Comparison of ENCODE assay signal across 10 mouse cellular contexts in genomic region chr14:59390181-59390580, GRCm38 (mm10). TPM values are rescaled to one million over a fixed set of nuclear protein-coding genes. Genes with fewer than 3 reads are reported as not detected.
A peak's percentile ranks its signal among the peaks of the same experiment; 100 is the strongest.
DNase-seq lines count a peak whose midpoint lies in the region; ATAC-seq and TF ChIP-seq lines count a peak whose summit lies in the region.
"Not testable (repeated sequence)": the region's sequence is repeated elsewhere in the genome, so short reads cannot be mapped to it uniquely, and the experiment has no call there.
"Had no signal": no experiment of that assay in that cellular context is flagged by ENCODE, and none has a peak within 500 bp of the region (broad histone marks: within the 10 kb centered on the region; RNA-seq: fewer than 3 reads in every experiment).

No protein-coding gene starts in this region.

- not testable (repeated sequence) for H3K4me3 ChIP-seq in liver, embryonic 14.5 days (ENCODE audit: insufficient read depth in 1 of 2, low read depth in 2 of 2, low read length in 2 of 2)

- H3K9me3 ChIP-seq in liver, embryonic 14.5 days (ENCODE audit: control insufficient read depth, low read length) = not testable (repeated sequence)

- not testable (repeated sequence) for H3K27ac ChIP-seq in liver, embryonic 14.5 days

- not testable (repeated sequence) for TF ChIP-seq EP300 in liver, embryonic 14.5 days (IDR thresholded peaks at IDR 0.05; ENCODE audit: low read depth)

- TF ChIP-seq CTCF in liver, embryonic 14.5 days (IDR thresholded peaks at IDR 0.05; ENCODE audit: low read depth) = peak; percentile 38; the same call in 1 of the 2 replicates

- H3K27me3 ChIP-seq in liver, embryonic 14.5 days (ENCODE audit: control insufficient read depth, insufficient read depth, low read length) = not testable (repeated sequence)

- ATAC-seq in liver, embryonic 14.5 days (ENCODE audit: insufficient read depth) = not testable (repeated sequence)
- peak; percentile 35; the same call in 1 of the 2 replicates for ATAC-seq in monocyte, adult 5-6 weeks (replicated peaks; ENCODE audit: insufficient number of reproducible peaks, low FRiP score, low TSS enrichment, poor library complexity, severe bottlenecking)

- not testable (repeated sequence) for H3K9ac ChIP-seq in liver, embryonic 14.5 days (replicated peaks)

- H3K4me2 ChIP-seq in liver, embryonic 14.5 days (ENCODE audit: low read depth) = not testable (repeated sequence)

- H3K36me3 ChIP-seq in liver, embryonic 14.5 days (replicated peaks; ENCODE audit: control insufficient read depth, insufficient read depth, low read depth) = not testable (repeated sequence)

- WGBS in liver, embryonic 14.5 days (ENCODE audit: insufficient replicate concordance) = 70% methylated on average over 4 of the region's 4 CpGs

- peak; percentile 7 for DNase-seq in adrenal gland, postnatal 14 days
- DNase-seq in frontal cortex, adult 2 months (ENCODE audit: extremely low spot score in 1 of 2, low spot score in 1 of 2) = peak; percentile 22 to 60
- DNase-seq in heart, postnatal 10 days = peak; percentile 43 to 59
- peak; percentile 50 for DNase-seq in kidney, adult 9 months
- peak; percentile 32 for DNase-seq in layer of hippocampus, adult 9-11 months
- not testable (repeated sequence) for DNase-seq in liver, embryonic 14.5 days (ENCODE audit: low read depth in 3 of 3, low spot score in 3 of 3)
- peak; percentile 29 for DNase-seq in urinary bladder, postnatal 14 days (ENCODE audit: low spot score)

- H3K4me1 ChIP-seq in liver, embryonic 14.5 days (replicated peaks; ENCODE audit: control insufficient read depth in 2 of 2, insufficient read depth in 2 of 2, low read length in 1 of 2) = not testable (repeated sequence)

- intact Hi-C loops in heart, postnatal 10 days (cut with DNase I) = not testable (repeated sequence)

RNA-seq across cellular contexts. Expression of gene Phf11c, which starts 5.0 kb away (rescaled TPM):
- total RNA-seq in adrenal gland, postnatal 14 days (2021) = 0.96 and 1.3 TPM in 2 replicates
- polyA plus RNA-seq in frontal cortex, adult 2 months (2012; rRNA removed) = 0.56 and 0.76 TPM in 2 replicates
- 1 to 10 TPM; 1.0 to 1.2 TPM for total RNA-seq in heart, postnatal 10 days (2021)
- polyA plus RNA-seq in liver, embryonic 14.5 days (2012; rRNA removed) = 0.60 and 0.78 TPM in 2 replicates
- polyA plus RNA-seq in liver, embryonic 14.5 days (2014; fragmentation: Nextera tagmentation; extraction: Ambion mirVana) = 0.29 and 0.51 TPM in 2 replicates
- 2.9 to 6.6 TPM (median 6.6 TPM) in 3 replicates for total RNA-seq in monocyte, adult 5-6 weeks (2017)

RNA-seq across cellular contexts. Expression of gene Phf11d, which starts 24.9 kb away (rescaled TPM):
- total RNA-seq in adrenal gland, postnatal 14 days (2021) = 4.1 and 6.5 TPM in 2 replicates
- 0.82 and 1.6 TPM in 2 replicates for polyA plus RNA-seq in frontal cortex, adult 2 months (2012; rRNA removed)
- total RNA-seq in heart, postnatal 10 days (2021) = 1 to 10 TPM; 7.4 to 8.4 TPM
- polyA plus RNA-seq in liver, embryonic 14.5 days (2012; rRNA removed) = 0.51 and 0.64 TPM in 2 replicates
- 1.3 and 1.5 TPM in 2 replicates for polyA plus RNA-seq in liver, embryonic 14.5 days (2014; fragmentation: Nextera tagmentation; extraction: Ambion mirVana)
- total RNA-seq in monocyte, adult 5-6 weeks (2017) = 22.6 to 35.8 TPM (median 26.2 TPM) in 3 replicates

RNA-seq across cellular contexts. Expression of gene Phf11b, which starts 49.0 kb away (rescaled TPM):
- total RNA-seq in adrenal gland, postnatal 14 days (2021) = 0.82 and 3.0 TPM in 2 replicates
- 0.38 and 0.44 TPM in 2 replicates for polyA plus RNA-seq in frontal cortex, adult 2 months (2012; rRNA removed)
- total RNA-seq in heart, postnatal 10 days (2021) = under 1 TPM; 0.47 to 0.53 TPM
- 0.18 and 0.45 TPM in 2 replicates for polyA plus RNA-seq in liver, embryonic 14.5 days (2012; rRNA removed)
- polyA plus RNA-seq in liver, embryonic 14.5 days (2014; fragmentation: Nextera tagmentation; extraction: Ambion mirVana) = 1.0 and 1.1 TPM in 2 replicates
- 104 to 128 TPM (median 110 TPM) in 3 replicates for total RNA-seq in monocyte, adult 5-6 weeks (2017)
- total RNA-seq: left cerebral cortex, postnatal 4 days had no signal
- polyA plus RNA-seq: midbrain, embryonic 10.5 days had no signal

RNA-seq across cellular contexts. Expression of gene Setdb2, which starts 50.5 kb away (rescaled TPM):
- 9.2 and 12.7 TPM in 2 replicates for total RNA-seq in adrenal gland, postnatal 14 days (2021)
- 4.9 and 5.7 TPM in 2 replicates for polyA plus RNA-seq in frontal cortex, adult 2 months (2012; rRNA removed)
- 10 to 100 TPM in 1 of 2 experiments, 1 to 10 TPM in 1; 7.1 to 13.3 TPM for total RNA-seq in heart, postnatal 10 days (2021)
- 4.0 and 5.2 TPM in 2 replicates for polyA plus RNA-seq in liver, embryonic 14.5 days (2012; rRNA removed)
- 6.9 and 8.4 TPM in 2 replicates for polyA plus RNA-seq in liver, embryonic 14.5 days (2014; fragmentation: Nextera tagmentation; extraction: Ambion mirVana)
- total RNA-seq in monocyte, adult 5-6 weeks (2017) = 42.6 to 56.7 TPM (median 54.3 TPM) in 3 replicates

RNA-seq across cellular contexts. Expression of gene Cab39l, which starts 50.6 kb away (rescaled TPM):
- 34.5 and 42.0 TPM in 2 replicates for total RNA-seq in adrenal gland, postnatal 14 days (2021)
- 15.4 and 17.8 TPM in 2 replicates for polyA plus RNA-seq in frontal cortex, adult 2 months (2012; rRNA removed)
- 10 to 100 TPM; 20.3 to 24.5 TPM for total RNA-seq in heart, postnatal 10 days (2021)
- 4.9 and 8.4 TPM in 2 replicates for polyA plus RNA-seq in liver, embryonic 14.5 days (2012; rRNA removed)
- polyA plus RNA-seq in liver, embryonic 14.5 days (2014; fragmentation: Nextera tagmentation; extraction: Ambion mirVana) = 29.8 and 30.0 TPM in 2 replicates
- 13.2 to 39.5 TPM (median 26.0 TPM) in 3 replicates for total RNA-seq in monocyte, adult 5-6 weeks (2017)

Comparison
In these comparisons a context has a peak if more than half of its experiments do, and no peak if none do; other contexts are left out.
1. RNA of gene Phf11b, which starts 49.0 kb away (total RNA-seq): 104 to 128 TPM in monocyte, adult 5-6 weeks; 0.82 to 3.0 TPM in adrenal gland, postnatal 14 days and 0.47 to 0.53 TPM in heart, postnatal 10 days; every median in the first group is over 10 times any median in the second.